Mouse (Mus musculus) liver, postnatal 0 days (tissue): Measurements from ENCODE around the gene Ank. TPM values are rescaled to one million over a fixed set of nuclear protein-coding genes. Genes with fewer than 3 reads are reported as not detected.
A peak's percentile ranks its signal among the peaks of the same experiment; 100 is the strongest.

Experiments
- ATAC-seq: fragments of 200-750 bp; cut with Nextera tagmentation; 2 replicates; pipeline ENCODE4 v1.8.0; 2017; ENCODE audit warnings: mild to moderate bottlenecking, moderate library complexity
- DNase-seq: peaks from one replicate; pipeline ENCODE4 v3.0.0-alpha.2; 2016
- H3K27ac ChIP-seq: fragments of 300-500 bp; sonication (generic); 2 replicates; pipeline ENCODE4 v1.5.1; 2014; ENCODE audit warnings: antibody characterized with exemption, moderate library complexity, mild to moderate bottlenecking, low read depth
- H3K27me3 ChIP-seq: fragments of 300-500 bp; sonication (generic); 2 replicates; pipeline ENCODE4 v1.6.1; 2014; ENCODE audit warnings: low read length, control low read depth, mixed read lengths; ENCODE audit not compliant: insufficient read depth
- H3K36me3 ChIP-seq: fragments of 300-500 bp; sonication (generic); replicated peaks from 2 replicates; pipeline ENCODE4 v1.6.1; 2014; ENCODE audit warnings: mild to moderate bottlenecking, control low read depth, low read length, moderate library complexity, mixed read lengths; ENCODE audit not compliant: insufficient read depth
- H3K4me1 ChIP-seq: fragments of 300-500 bp; sonication (generic); 2 replicates; pipeline ENCODE4 v1.6.1; 2014; ENCODE audit warnings: antibody characterized with exemption, mild to moderate bottlenecking, control low read depth; ENCODE audit not compliant: insufficient read depth
- H3K4me2 ChIP-seq: fragments of 300-500 bp; sonication (generic); 2 replicates; pipeline ENCODE4 v1.6.1; 2014; ENCODE audit warnings: low read depth, mild to moderate bottlenecking, low read length, moderate library complexity, mixed read lengths
- H3K4me3 ChIP-seq: fragments of 300-500 bp; sonication (generic); 2 replicates; pipeline ENCODE4 v1.5.1; 2014; ENCODE audit warnings: low read depth, low read length
- H3K9ac ChIP-seq: fragments of 300-500 bp; sonication (generic); replicated peaks from 2 replicates; pipeline ENCODE4 v1.6.1; 2014; ENCODE audit warnings: mild to moderate bottlenecking, moderate library complexity
- H3K9me3 ChIP-seq: fragments of 300-500 bp; sonication (generic); 2 replicates; pipeline ENCODE4 v1.6.1; 2016; ENCODE audit warnings: mild to moderate bottlenecking, control low read depth, low read length, mixed read lengths
- CTCF ChIP-seq: sonication (generic); IDR thresholded peaks from 2 replicates; pipeline ENCODE4 v1.5.1; 2016; ENCODE audit warnings: antibody characterized with exemption, low read depth
- EP300 ChIP-seq: IDR thresholded peaks from 2 replicates; pipeline ENCODE4 v1.6.1; 2016; ENCODE audit warnings: antibody characterized with exemption, low read depth, mild to moderate bottlenecking
- WGBS: fragments of 180-500 bp; shearing (Covaris S2); extraction: QIAGEN DNeasy Blood & Tissue Kit; methylation state at CpG from one replicate; pipeline ENCODE4 v1.1.7; 2014; ENCODE audit not compliant: insufficient replicate concordance; 5-methylcytosine and 5-hydroxymethylcytosine counted together
- polyA plus RNA-seq: library from polyadenylated mRNA; unstranded; fragments of >200 nt; fragmentation: Nextera tagmentation; extraction: Ambion mirVana; gene quantifications from 2 replicates; pipeline ENCODE4 v1.2.1, GENCODE M21; 2015

Ank gene
- polyA plus RNA-seq, 1 experiment from 2014 or later, result 7.8 TPM

DNA sequence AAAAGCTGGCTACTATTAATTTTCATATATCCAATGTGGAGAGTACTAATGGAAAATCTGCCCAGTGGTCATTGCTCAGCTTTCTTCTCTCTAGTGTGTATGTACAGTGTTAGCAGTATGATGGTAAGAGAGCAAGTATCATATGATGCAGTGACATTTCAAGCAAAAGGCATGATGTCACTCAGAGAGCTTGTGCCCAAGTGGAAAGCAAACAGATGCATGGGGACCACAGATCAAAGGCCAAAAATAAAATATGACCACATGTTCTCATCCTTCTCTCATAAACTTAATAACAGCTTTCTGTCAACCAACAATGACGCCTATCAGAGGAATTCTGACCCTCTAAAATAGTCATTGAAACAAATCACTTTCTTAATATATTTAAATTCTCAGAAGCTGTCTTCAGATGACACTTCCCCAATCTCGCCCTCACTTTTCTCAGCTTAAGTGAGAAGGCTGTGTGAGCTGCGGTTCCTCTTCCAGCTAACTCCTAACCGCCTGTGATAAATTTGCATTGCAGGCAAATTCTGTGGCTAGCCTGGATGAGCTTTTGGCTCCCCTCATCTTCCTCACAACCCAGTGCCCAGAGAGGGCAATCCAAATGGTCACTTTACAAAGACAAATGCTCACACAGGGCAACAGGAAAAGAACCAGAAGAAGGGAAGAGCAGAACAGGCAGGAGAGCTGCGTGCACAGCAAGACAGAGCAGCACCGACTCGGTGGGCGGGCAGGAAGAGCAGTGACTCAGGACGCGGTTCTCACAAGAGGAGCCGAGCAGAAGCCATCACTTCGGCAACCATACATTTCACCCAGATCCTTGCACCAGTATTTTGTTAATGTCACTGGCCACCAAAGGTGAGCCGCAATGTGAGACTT, 158.8 kb downstream of the Ank start:
- H3K27me3 ChIP-seq, result no peaks in the 10 kb centered on the region
- DNase-seq, result no peak
- peaks cover 47% of the 10 kb centered on the region for H3K4me1 ChIP-seq
- peak overlapping the region; percentile 45 for H3K27ac ChIP-seq
- H3K4me3 ChIP-seq, result no peak overlapping the region
- WGBS, result 39% methylated on average over 13 of the region's 13 CpGs
- no peak for ATAC-seq
- TF ChIP-seq CTCF, result no peak
- TF ChIP-seq EP300, result no peak
- H3K36me3 ChIP-seq, result peaks cover 19% of the 10 kb centered on the region
- no peaks in the 10 kb centered on the region for H3K9me3 ChIP-seq
- peak overlapping the region; percentile 37 for H3K4me2 ChIP-seq
- H3K9ac ChIP-seq, result no peak overlapping the region

DNA sequence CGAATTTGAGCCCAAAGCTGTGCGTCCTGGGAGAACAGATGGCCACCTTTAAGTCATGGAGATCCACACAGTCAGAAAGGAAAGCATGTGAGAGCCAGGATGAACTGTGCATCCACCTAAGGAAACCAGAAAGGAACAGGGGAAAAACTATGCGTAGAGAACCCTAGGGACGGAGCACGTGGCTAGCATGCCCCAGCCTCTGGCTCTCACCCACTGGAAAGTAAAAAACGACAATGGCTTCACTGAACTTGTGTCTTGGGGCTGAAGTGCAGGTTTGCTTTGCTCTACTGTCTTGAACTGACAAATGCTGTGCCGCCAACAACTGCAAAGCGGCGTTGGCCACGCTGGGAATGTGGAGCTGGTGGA, 159.4 kb downstream of the Ank start:
- Histone ChIP-seq H3K9ac (no peak overlapping the region), H3K4me2 (peak overlapping the region; percentile 37), H3K4me3 (no peak overlapping the region), H3K4me1 (peaks cover 48% of the 10 kb centered on the region), H3K36me3 (peaks cover 13% of the 10 kb centered on the region), H3K9me3 (no peaks in the 10 kb centered on the region), H3K27me3 (no peaks in the 10 kb centered on the region), H3K27ac (peak overlapping the region; percentile 34)
- ATAC-seq (no peak), DNase-seq (no peak)
- 49% methylated on average over 10 of the region's 10 CpGs for WGBS
- TF ChIP-seq EP300, result no peak
- TF ChIP-seq CTCF, result no peak

DNA sequence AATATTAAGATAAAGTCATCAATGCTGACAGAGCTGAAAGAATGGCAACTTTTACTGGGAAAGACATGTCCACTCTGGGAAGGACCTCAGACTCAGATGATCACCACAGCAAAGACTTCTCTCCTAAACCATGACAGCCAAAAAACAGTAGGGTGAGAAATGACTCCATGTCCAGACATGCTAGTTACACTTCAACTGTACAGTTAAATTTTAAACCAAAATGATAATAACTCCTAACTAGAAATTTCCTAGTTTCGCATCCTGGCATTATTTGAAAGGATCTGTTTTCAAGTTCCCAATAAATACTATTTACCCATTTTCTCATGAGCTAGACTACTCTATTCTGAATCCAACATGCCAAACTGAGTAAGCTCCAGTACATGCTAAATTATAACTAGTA, 159.8 kb downstream of the Ank start:
- TF ChIP-seq CTCF, result no peak
- TF ChIP-seq EP300, result no peak
- ATAC-seq, result no peak
- peaks cover 53% of the 10 kb centered on the region for H3K4me1 ChIP-seq
- no peaks in the 10 kb centered on the region for H3K27me3 ChIP-seq
- no peak overlapping the region for H3K4me3 ChIP-seq
- no peak for DNase-seq
- no peak overlapping the region for H3K9ac ChIP-seq
- H3K9me3 ChIP-seq, result no peaks in the 10 kb centered on the region
- H3K4me2 ChIP-seq, result peak overlapping the region; percentile 19; the same call in 1 of the 2 replicates
- H3K36me3 ChIP-seq, result peaks cover 11% of the 10 kb centered on the region
- peak overlapping the region; percentile 34; the same call in 1 of the 2 replicates for H3K27ac ChIP-seq
- WGBS, result 58% methylated on average over 1 of the region's 1 CpGs

DNA sequence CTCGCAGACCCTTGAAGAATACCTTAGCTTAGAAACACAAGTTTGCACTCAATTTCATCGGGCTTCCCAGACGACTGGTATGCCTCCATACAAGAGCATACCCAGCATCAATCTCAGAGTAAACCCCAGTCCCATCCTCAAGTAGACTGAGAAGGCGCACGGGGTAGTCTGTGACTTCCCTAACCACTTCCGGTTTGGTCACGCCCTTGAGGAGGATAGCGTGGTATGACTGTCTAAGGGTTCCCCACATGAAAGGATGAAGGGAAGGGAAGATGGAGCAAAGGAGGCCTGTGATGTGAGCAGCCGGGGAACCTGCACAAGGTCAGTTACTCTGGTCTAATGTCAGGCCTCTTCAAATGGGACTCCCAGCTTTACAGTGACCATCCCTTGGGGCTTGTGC, 161.3 kb downstream of the Ank start:
- no peaks in the 10 kb centered on the region for H3K9me3 ChIP-seq
- no peak overlapping the region for H3K27ac ChIP-seq
- ATAC-seq, result no peak
- peaks cover 4% of the 10 kb centered on the region; the same call in 1 of the 2 replicates for H3K36me3 ChIP-seq
- no peaks in the 10 kb centered on the region for H3K27me3 ChIP-seq
- no peak overlapping the region for H3K4me2 ChIP-seq
- no peak overlapping the region for H3K9ac ChIP-seq
- no peak overlapping the region for H3K4me3 ChIP-seq
- WGBS, result 48% methylated on average over 9 of the region's 9 CpGs
- TF ChIP-seq EP300 (no peak), CTCF (no peak)
- no peak for DNase-seq
- H3K4me1 ChIP-seq, result peaks cover 54% of the 10 kb centered on the region

DNA sequence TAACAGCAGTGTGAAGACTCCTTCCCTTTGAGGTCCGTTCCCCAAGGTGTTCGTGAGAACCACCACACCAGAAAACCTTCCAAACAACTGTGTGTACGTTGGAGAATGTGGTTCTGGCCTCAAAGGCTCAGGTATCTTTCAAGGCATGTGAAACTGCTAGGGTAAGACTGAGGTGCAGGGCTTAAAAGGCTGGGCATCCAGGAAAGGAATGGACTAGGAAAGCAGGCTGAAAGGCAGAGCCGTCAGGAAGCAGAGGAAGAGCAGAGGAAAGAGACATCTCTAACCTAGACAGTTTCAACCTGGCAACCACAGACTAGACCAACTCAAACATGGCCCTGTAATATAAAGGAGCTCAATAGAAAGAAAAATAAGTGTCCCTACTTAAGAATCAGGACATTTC, 162.6 kb downstream of the Ank start:
- TF ChIP-seq EP300 (no peak), CTCF (no peak)
- 71% methylated on average over 4 of the region's 4 CpGs for WGBS
- no peak overlapping the region for H3K27ac ChIP-seq
- H3K4me3 ChIP-seq, result peak overlapping the region; percentile 86
- no peak overlapping the region; the same call in 1 of the 2 replicates for H3K9ac ChIP-seq
- H3K36me3 ChIP-seq, result peaks cover 4% of the 10 kb centered on the region; the same call in 1 of the 2 replicates
- H3K9me3 ChIP-seq, result no peaks in the 10 kb centered on the region
- no peak for ATAC-seq
- peak overlapping the region; percentile 85 for H3K4me2 ChIP-seq
- DNase-seq, result no peak
- peaks cover 51% of the 10 kb centered on the region for H3K4me1 ChIP-seq
- no peaks in the 10 kb centered on the region for H3K27me3 ChIP-seq

DNA sequence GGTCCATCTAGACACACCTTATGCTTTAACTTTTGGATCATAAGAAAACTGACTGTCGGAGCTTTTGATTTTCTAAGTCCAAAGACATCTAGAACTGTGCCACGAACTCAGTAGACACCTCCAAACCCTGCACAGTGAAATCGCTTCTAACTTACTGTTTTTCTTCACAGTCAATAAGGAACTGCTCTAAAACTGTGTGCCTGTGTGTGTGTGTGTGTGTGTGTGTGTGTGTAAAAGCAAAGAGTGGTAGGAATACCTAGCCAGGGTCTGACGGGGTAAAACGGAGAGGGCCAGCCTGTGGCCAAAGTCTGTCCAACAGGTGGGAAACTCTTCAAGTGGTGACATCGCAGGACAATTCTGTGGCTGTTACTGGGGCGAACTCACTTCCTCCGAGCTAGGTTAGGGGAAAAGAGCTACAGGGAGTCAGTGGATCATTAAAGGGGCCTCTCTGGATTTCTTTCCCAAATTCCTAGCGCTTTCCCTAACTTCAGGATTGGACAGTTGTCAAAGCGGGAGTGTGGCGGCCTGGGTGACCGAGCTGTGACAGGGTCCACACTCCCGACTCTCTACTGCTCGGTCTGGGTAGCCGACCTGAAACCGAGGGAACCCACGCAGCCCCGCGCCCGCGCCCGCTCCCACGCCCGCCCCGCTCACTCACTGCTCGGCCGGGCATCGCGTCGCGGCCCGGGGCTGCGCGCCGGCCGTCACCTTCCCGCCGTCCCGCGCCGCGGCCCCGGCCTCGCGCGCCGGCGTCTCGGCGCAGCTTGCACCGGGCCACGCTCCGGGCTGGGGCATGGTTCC, 163.5 kb downstream of the Ank start:
- 2% methylated on average over 34 of the region's 53 CpGs for WGBS
- Histone ChIP-seq H3K4me3 (peak overlapping the region; percentile 86), H3K4me1 (peaks cover 42% of the 10 kb centered on the region), H3K27ac (peak overlapping the region; percentile 89), H3K36me3 (peaks cover 4% of the 10 kb centered on the region; the same call in 1 of the 2 replicates), H3K9ac (peak overlapping the region; percentile 97), H3K4me2 (peak overlapping the region; percentile 85), H3K27me3 (no peaks in the 10 kb centered on the region), H3K9me3 (no peaks in the 10 kb centered on the region)
- DNase-seq (peak; percentile 38), ATAC-seq (peak; percentile 53)
- no peak for TF ChIP-seq EP300
- TF ChIP-seq CTCF, result no peak
